Mouse (Mus musculus) lung, adult 2 months (tissue): Measurements from ENCODE around the gene Rwdd1. TPM values are rescaled to one million over a fixed set of nuclear protein-coding genes. Genes with fewer than 3 reads are reported as not detected.

Source experiments
- DNase-seq: peaks from one replicate; pipeline ENCODE4 v3.0.0; 2022
- H3K4me1 ChIP-seq: fragments of 200-500 bp; 2 replicates; pipeline ENCODE4 v1.6.1; 2011; ENCODE audit warnings: low read length; ENCODE audit not compliant: control insufficient read depth, insufficient read depth
- H3K4me3 ChIP-seq: fragments of 200-500 bp; replicated peaks from 2 replicates; pipeline ENCODE3; 2011; ENCODE audit warnings: low read depth, mild to moderate bottlenecking, control low read depth, low read length; ENCODE audit errors: extremely low read depth
- CTCF ChIP-seq: fragments of 200-500 bp; IDR thresholded peaks from 2 replicates; pipeline ENCODE4 v1.5.1; 2011; ENCODE audit warnings: mild to moderate bottlenecking, low read length, control low read depth; ENCODE audit not compliant: insufficient read depth
- POLR2A ChIP-seq: fragments of 200-500 bp; IDR thresholded peaks from 2 replicates; pipeline ENCODE4 v1.6.1; 2011; ENCODE audit warnings: low read depth, mild to moderate bottlenecking, control low read depth, low read length, borderline replicate concordance; ENCODE audit errors: extremely low read depth
- WGBS: fragments of 180-500 bp; shearing (Covaris S2); methylation state at CpG from one replicate; pipeline ENCODE4 v1.1.7; 2018; 5-methylcytosine and 5-hydroxymethylcytosine counted together
- polyA plus RNA-seq: library from polyadenylated mRNA; depleted of rRNA; stranded (reverse); fragments of >200 nt; gene quantifications from 2 replicates; pipeline ENCODE4 v1.2.3, GENCODE M21; 2012; rRNA removed

Rwdd1 gene
- polyA plus RNA-seq: 24.5 and 42.9 TPM in 2 replicates

GRCm38 (mm10) chr10:34019302-34020075 lies at the start of gene Rwdd1:
Gene Rwdd1, minus strand, starts transcription at chr10:34019624.
- peak; percentile 94 for DNase-seq
- TF ChIP-seq CTCF: no peak
- peak; percentile 67; the same call in 1 of the 2 replicates for TF ChIP-seq POLR2A
- Histone ChIP-seq H3K4me3 (peak within 1 kb of the TSS; percentile 85), H3K4me1 (peaks cover 5% of the 10 kb centered on the region)
- under 1% methylated on average over 82 of the region's 82 CpGs for WGBS

GRCm38 (mm10) chr10:34066591-34066990 lies 47.2 kb upstream of the Rwdd1 start:
- DNase-seq: no peak
- Histone ChIP-seq H3K4me3 (no peak overlapping the region), H3K4me1 (no peaks in the 10 kb centered on the region)
- no peak for TF ChIP-seq POLR2A
- no peak for TF ChIP-seq CTCF
- 53% methylated on average over 3 of the region's 3 CpGs for whole genome bisulfite sequencing

- no peak overlapping the region for H3K4me3 ChIP-seq
- 84% methylated on average over 2 of the region's 2 CpGs for WGBS
- no peak for TF ChIP-seq POLR2A
- no peak for TF ChIP-seq CTCF
- H3K4me1 ChIP-seq: no peaks in the 10 kb centered on the region
- no peak for DNase-seq
Measured at GRCm38 (mm10) chr10:34053987-34054386, 34.6 kb upstream of the Rwdd1 start.

GRCm38 (mm10) chr10:34044210-34044609 lies 24.8 kb upstream of the Rwdd1 start, which contains the start of gene Calhm4:
Gene Calhm4, minus strand, starts transcription at chr10:34044310.
- TF ChIP-seq CTCF: no peak
- no peak for TF ChIP-seq POLR2A
- no peak for DNase-seq
- 77% methylated on average over 5 of the region's 5 CpGs for WGBS
- Histone ChIP-seq H3K4me1 (no peaks in the 10 kb centered on the region), H3K4me3 (no peak within 1 kb of the TSS)

- Histone ChIP-seq H3K4me1 (no peaks in the 10 kb centered on the region), H3K4me3 (no peak within 1 kb of the TSS)
- no peak for TF ChIP-seq POLR2A
- no peak for TF ChIP-seq CTCF
- 76% methylated on average over 3 of the region's 3 CpGs for WGBS
- no peak for DNase-seq
Measured at GRCm38 (mm10) chr10:34037401-34037800, 18.0 kb upstream of the Rwdd1 start, which contains the start of gene Trappc3l. Gene Trappc3l, plus strand, starts transcription at chr10:34037597.

- TF ChIP-seq POLR2A (no peak), CTCF (peak; percentile 41; the same call in 1 of the 2 replicates)
- DNase-seq: no peak
Measured at GRCm38 (mm10) chr10:34036587-34036986, 17.2 kb upstream of the Rwdd1 start.

GRCm38 (mm10) chr10:34033630-34034305 lies 14.3 kb upstream of the Rwdd1 start:
- peak; percentile 56 for DNase-seq
- peak; percentile 58 for TF ChIP-seq CTCF
- TF ChIP-seq POLR2A: no peak
- Histone ChIP-seq H3K4me1 (no peaks in the 10 kb centered on the region), H3K4me3 (no peak overlapping the region)
- WGBS: 19% methylated on average over 22 of the region's 22 CpGs

More at GRCm38 (mm10) chr10:34036587-34036986, 17.2 kb upstream of the Rwdd1 start:
- no peak overlapping the region for H3K4me3 ChIP-seq
- 13% methylated on average over 5 of the region's 5 CpGs for WGBS
- no peaks in the 10 kb centered on the region for H3K4me1 ChIP-seq

- TF ChIP-seq CTCF (no peak), POLR2A (no peak)
- no peaks in the 10 kb centered on the region for H3K4me1 ChIP-seq
- DNase-seq: no peak
- no peak overlapping the region for H3K4me3 ChIP-seq
- 51% methylated on average over 5 of the region's 5 CpGs for WGBS
Measured at GRCm38 (mm10) chr10:34030322-34030721, 10.9 kb upstream of the Rwdd1 start.

GRCm38 (mm10) chr10:34018746-34019301 lies 600 bp downstream of the Rwdd1 start:
- TF ChIP-seq POLR2A: no peak
- TF ChIP-seq CTCF: no peak
- peak; percentile 10 for DNase-seq
- peak overlapping the region; percentile 85 for H3K4me3 ChIP-seq
- under 1% methylated on average over 21 of the region's 21 CpGs for WGBS
- H3K4me1 ChIP-seq: peaks cover 5% of the 10 kb centered on the region
